Mouse (Mus musculus): ENCODE measurements around the gene Adamts9.

The Adamts9 gene

GRCm38 (mm10) chr6:92924536-92924935, 18.8 kb downstream of the Adamts9 start:
- DNase-seq (ENCODE audit: low read depth): no peak

GRCm38 (mm10) chr6:92921843-92922242, 21.4 kb downstream of the Adamts9 start:
- DNase-seq (ENCODE audit: low read depth): no peak

GRCm38 (mm10) chr6:92920938-92921689, 22.2 kb downstream of the Adamts9 start:
- no peak for DNase-seq (ENCODE audit: low read depth)

GRCm38 (mm10) chr6:92910611-92911010, 32.7 kb downstream of the Adamts9 start:
- DNase-seq (ENCODE audit: low read depth): no peak

- DNase-seq (ENCODE audit: low read depth): no peak
These were observed 33.9 kb downstream of the Adamts9 start for GRCm38 (mm10) chr6:92909361-92909760.

- DNase-seq (ENCODE audit: low read depth): no peak
These were observed 37.4 kb downstream of the Adamts9 start for GRCm38 (mm10) chr6:92905922-92906321.

GRCm38 (mm10) chr6:92904491-92904890, 38.8 kb downstream of the Adamts9 start:
- no peak for DNase-seq (ENCODE audit: low read depth)

GRCm38 (mm10) chr6:92904037-92904436, 39.3 kb downstream of the Adamts9 start:
- DNase-seq (ENCODE audit: low read depth): no peak

GRCm38 (mm10) chr6:92891535-92891934, 51.8 kb downstream of the Adamts9 start:
- no peak for DNase-seq (ENCODE audit: low read depth)

- DNase-seq (ENCODE audit: low read depth): no peak
These were observed 60.0 kb downstream of the Adamts9 start for GRCm38 (mm10) chr6:92883131-92883900.

- no peak for DNase-seq (ENCODE audit: low read depth)
These were observed 60.8 kb downstream of the Adamts9 start for GRCm38 (mm10) chr6:92882446-92882845.

- DNase-seq (ENCODE audit: low read depth): no peak
These were observed 63.5 kb downstream of the Adamts9 start for GRCm38 (mm10) chr6:92879700-92880265.

- no peak for DNase-seq (ENCODE audit: low read depth)
These were observed 64.5 kb downstream of the Adamts9 start for GRCm38 (mm10) chr6:92878771-92879170.

- no peak for DNase-seq (ENCODE audit: low read depth)
These were observed 66.1 kb downstream of the Adamts9 start for GRCm38 (mm10) chr6:92877236-92877635.

GRCm38 (mm10) chr6:92876121-92876520, 67.2 kb downstream of the Adamts9 start:
- DNase-seq (ENCODE audit: low read depth): no peak

GRCm38 (mm10) chr6:92875340-92875739, 68.0 kb downstream of the Adamts9 start:
- no peak for DNase-seq (ENCODE audit: low read depth)

GRCm38 (mm10) chr6:92874854-92875253, 68.4 kb downstream of the Adamts9 start:
- no peak for DNase-seq (ENCODE audit: low read depth)

GRCm38 (mm10) chr6:92872766-92873165, 70.5 kb downstream of the Adamts9 start:
- DNase-seq (ENCODE audit: low read depth): no peak

- no peak for DNase-seq (ENCODE audit: low read depth)
These were observed 71.5 kb downstream of the Adamts9 start for GRCm38 (mm10) chr6:92871813-92872212.

- no peak for DNase-seq (ENCODE audit: low read depth)
These were observed 73.6 kb downstream of the Adamts9 start for GRCm38 (mm10) chr6:92869582-92870219.

- no peak for DNase-seq (ENCODE audit: low read depth)
These were observed 74.2 kb downstream of the Adamts9 start, which contains the start of gene Gm15737 for GRCm38 (mm10) chr6:92869089-92869581. Gene Gm15737 (plus strand): TSS chr6:92869357.

- no peak for DNase-seq (ENCODE audit: low read depth)
These were observed 80.7 kb downstream of the Adamts9 start for GRCm38 (mm10) chr6:92862599-92862998.
